Mouse (Mus musculus) MN1 (cell line): ENCODE measurements around the gene Mamdc2.

Experiments used
- DNase-seq: peaks from one replicate; pipeline ENCODE4 v3.0.0-alpha.2; 2016; ENCODE audit warnings: low spot score

Mamdc2 gene

GRCm38 (mm10) chr19:23354738-23355137, 93.5 kb downstream of the Mamdc2 start:
- no peak for DNase-seq

GRCm38 (mm10) chr19:23353881-23354401, 94.3 kb downstream of the Mamdc2 start:
- no peak for DNase-seq

- DNase-seq, result no peak
Measured at GRCm38 (mm10) chr19:23353161-23353560, 95.1 kb downstream of the Mamdc2 start.

GRCm38 (mm10) chr19:23351808-23352491, 96.3 kb downstream of the Mamdc2 start:
- no peak for DNase-seq

- no peak for DNase-seq
Measured at GRCm38 (mm10) chr19:23349930-23350329, 98.3 kb downstream of the Mamdc2 start.

GRCm38 (mm10) chr19:23342782-23343181, 105.5 kb downstream of the Mamdc2 start:
- DNase-seq, result no peak

- no peak for DNase-seq
Measured at GRCm38 (mm10) chr19:23332883-23333282, 115.4 kb downstream of the Mamdc2 start.

- no peak for DNase-seq
Measured at GRCm38 (mm10) chr19:23330842-23331241, 117.4 kb downstream of the Mamdc2 start.

- no peak for DNase-seq
Measured at GRCm38 (mm10) chr19:23329346-23329745, 118.9 kb downstream of the Mamdc2 start.

GRCm38 (mm10) chr19:23327056-23327640, 121.1 kb downstream of the Mamdc2 start:
- DNase-seq, result no peak

GRCm38 (mm10) chr19:23323107-23323506, 125.1 kb downstream of the Mamdc2 start:
- DNase-seq, result no peak

GRCm38 (mm10) chr19:23317989-23318358, 130.3 kb downstream of the Mamdc2 start:
- no peak for DNase-seq

- DNase-seq, result no peak
Measured at GRCm38 (mm10) chr19:23317295-23317988, 130.8 kb downstream of the Mamdc2 start.

- DNase-seq, result no peak
Measured at GRCm38 (mm10) chr19:23316851-23317250, 131.4 kb downstream of the Mamdc2 start.

- DNase-seq, result no peak
Measured at GRCm38 (mm10) chr19:23309979-23310378, 138.3 kb downstream of the Mamdc2 start.

- DNase-seq, result no peak
Measured at GRCm38 (mm10) chr19:23306671-23307070, 141.6 kb downstream of the Mamdc2 start.

- DNase-seq, result no peak
Measured at GRCm38 (mm10) chr19:23299987-23300386, 148.3 kb downstream of the Mamdc2 start.

- DNase-seq, result no peak
Measured at GRCm38 (mm10) chr19:23298917-23299316, 149.3 kb downstream of the Mamdc2 start.

- DNase-seq, result no peak
Measured at GRCm38 (mm10) chr19:23297191-23297590, 151.1 kb downstream of the Mamdc2 start.

- no peak for DNase-seq
Measured at GRCm38 (mm10) chr19:23289251-23289650, 159.0 kb downstream of the Mamdc2 start.

GRCm38 (mm10) chr19:23281911-23282660, 166.2 kb downstream of the Mamdc2 start:
- no peak for DNase-seq

- peak; percentile 11 for DNase-seq
Measured at GRCm38 (mm10) chr19:23274054-23274724, 174.1 kb downstream of the Mamdc2 start.
